Mouse (Mus musculus) C2C12 (cell line): Measurements from ENCODE around the gene Hoxa5. TPM values are rescaled to one million over a fixed set of nuclear protein-coding genes. Genes with fewer than 3 reads are reported as not detected.
A peak's percentile ranks its signal among the peaks of the same experiment; 100 is the strongest.

ENCODE experiments used
- H3K27me3 ChIP-seq: one replicate; pipeline ENCODE4 v1.6.1; 2011; ENCODE audit not compliant: control insufficient read depth, insufficient read depth, insufficient read length
- H3K36me3 ChIP-seq: one replicate; pipeline ENCODE4 v1.6.1; 2011; ENCODE audit not compliant: control insufficient read depth, insufficient read depth
- H3K4me3 ChIP-seq: one replicate; pipeline ENCODE4 v1.5.1; 2011; ENCODE audit warnings: mild to moderate bottlenecking, control low read depth; ENCODE audit not compliant: poor library complexity, insufficient read depth, severe bottlenecking
- H3K79me2 ChIP-seq: one replicate; pipeline ENCODE4 v1.6.1; 2011; ENCODE audit not compliant: control insufficient read depth, insufficient read depth
- H3K79me3 ChIP-seq: one replicate; pipeline ENCODE4 v1.6.1; 2011; ENCODE audit warnings: low read depth, control low read depth
- H3ac ChIP-seq: one replicate; pipeline ENCODE3; 2011; ENCODE audit warnings: low read depth; ENCODE audit not compliant: control insufficient read depth, insufficient read length
- CEBPB ChIP-seq: IDR thresholded peaks from one replicate; pipeline ENCODE4 v1.6.1; 2011; ENCODE audit warnings: low read depth, mild to moderate bottlenecking, control low read depth, moderate library complexity
- CTCF ChIP-seq: IDR thresholded peaks from one replicate; pipeline ENCODE4 v1.5.1; 2011; ENCODE audit not compliant: control insufficient read depth, insufficient read depth, insufficient read length
- FOSL1 ChIP-seq: IDR thresholded peaks from one replicate; pipeline ENCODE4 v1.8.0; 2011; ENCODE audit warnings: mild to moderate bottlenecking, low read length; ENCODE audit not compliant: poor library complexity, insufficient read depth, severe bottlenecking
- MAX ChIP-seq: IDR thresholded peaks from one replicate; pipeline ENCODE4 v1.6.1; 2011; ENCODE audit warnings: mild to moderate bottlenecking, control low read depth
- MYOD1 ChIP-seq: IDR thresholded peaks from one replicate; pipeline ENCODE4 v1.6.1; 2011; ENCODE audit warnings: low read depth; ENCODE audit not compliant: control insufficient read depth, insufficient read length
- MYOG ChIP-seq: IDR thresholded peaks from one replicate; pipeline ENCODE4 v1.6.1; 2011; ENCODE audit not compliant: control insufficient read depth, insufficient read length; ENCODE audit errors: extremely low read depth
- USF1 ChIP-seq: IDR thresholded peaks from one replicate; pipeline ENCODE4 v1.6.1; 2011; ENCODE audit warnings: low read depth, mild to moderate bottlenecking, control low read depth, moderate library complexity
- polyA plus RNA-seq: library from polyadenylated mRNA; unstranded; fragments of >200 nt; fragmentation: generic; extraction: Trizol; gene quantifications from one replicate; pipeline ENCODE4 v1.2.1, GENCODE M21; 2012; ENCODE audit warnings: missing spikeins

Hoxa5 gene
- polyA plus RNA-seq, 1 experiment, result 1.5 TPM

- Histone ChIP-seq H3K79me3 (peaks cover 76% of the 10 kb centered on the region), H3K4me3 (no peak overlapping the region), H3ac (no peak overlapping the region), H3K79me2 (peaks cover 100% of the 10 kb centered on the region), H3K36me3 (peaks cover 8% of the 10 kb centered on the region), H3K27me3 (no peaks in the 10 kb centered on the region)
- TF ChIP-seq CTCF, result no peak
- TF ChIP-seq MAX, result no peak
- TF ChIP-seq MYOG, result no peak
- TF ChIP-seq FOSL1, result no peak
- no peak for TF ChIP-seq CEBPB
- TF ChIP-seq MYOD1, result no peak
Measured at GRCm38 (mm10) chr6:52241001-52241621, 36.7 kb upstream of the Hoxa5 start.

- Histone ChIP-seq H3K4me3 (peak within 1 kb of the TSS; percentile 72), H3ac (peak within 1 kb of the TSS; percentile 83), H3K79me2 (peaks cover 100% of the 10 kb centered on the region), H3K27me3 (no peaks in the 10 kb centered on the region), H3K36me3 (peaks cover 8% of the 10 kb centered on the region), H3K79me3 (peaks cover 80% of the 10 kb centered on the region)
- peak; percentile 79 for TF ChIP-seq CTCF
- TF ChIP-seq USF1, result no peak
- no peak for TF ChIP-seq MYOD1
- peak; percentile 52 for TF ChIP-seq MAX
- TF ChIP-seq CEBPB, result no peak
- TF ChIP-seq MYOG, result no peak
- TF ChIP-seq FOSL1, result no peak
Measured at GRCm38 (mm10) chr6:52240389-52241000, 36.1 kb upstream of the Hoxa5 start, which contains the start of gene Hoxa10. Gene Hoxa10, minus strand, starts transcription at chr6:52240854.

- Histone ChIP-seq H3K36me3 (peaks cover 8% of the 10 kb centered on the region), H3K27me3 (no peaks in the 10 kb centered on the region)
Measured at GRCm38 (mm10) chr6:52239625-52240388, 35.4 kb upstream of the Hoxa5 start.

GRCm38 (mm10) chr6:52238976-52239375 is 34.6 kb upstream of the Hoxa5 start:
- H3K79me2 ChIP-seq, result peaks cover 100% of the 10 kb centered on the region
- TF ChIP-seq CTCF (no peak), FOSL1 (no peak), MAX (no peak), CEBPB (no peak), MYOG (no peak), MYOD1 (no peak), USF1 (no peak)
- H3K27me3 ChIP-seq, result no peaks in the 10 kb centered on the region
- H3K79me3 ChIP-seq, result peaks cover 81% of the 10 kb centered on the region
- peak overlapping the region; percentile 64 for H3ac ChIP-seq
- H3K4me3 ChIP-seq, result peak overlapping the region; percentile 72
- H3K36me3 ChIP-seq, result peaks cover 8% of the 10 kb centered on the region

More at GRCm38 (mm10) chr6:52239625-52240388, 35.4 kb upstream of the Hoxa5 start:
- Histone ChIP-seq H3ac (peak overlapping the region; percentile 83), H3K4me3 (peak overlapping the region; percentile 72), H3K79me3 (peaks cover 82% of the 10 kb centered on the region), H3K79me2 (peaks cover 100% of the 10 kb centered on the region)
- no peak for TF ChIP-seq USF1
- no peak for TF ChIP-seq MYOG
- no peak for TF ChIP-seq MAX
- no peak for TF ChIP-seq CTCF
- no peak for TF ChIP-seq CEBPB
- no peak for TF ChIP-seq MYOD1
- TF ChIP-seq FOSL1, result no peak

- Histone ChIP-seq H3K27me3 (no peaks in the 10 kb centered on the region), H3K4me3 (peak overlapping the region; percentile 72), H3K36me3 (peaks cover 8% of the 10 kb centered on the region), H3ac (peak overlapping the region; percentile 33), H3K79me2 (peaks cover 100% of the 10 kb centered on the region), H3K79me3 (peaks cover 81% of the 10 kb centered on the region)
- TF ChIP-seq MAX (no peak), CEBPB (no peak), MYOD1 (no peak), FOSL1 (no peak), MYOG (no peak)
Measured at GRCm38 (mm10) chr6:52238155-52238545, 33.8 kb upstream of the Hoxa5 start.
